In the genomic region with DNA sequence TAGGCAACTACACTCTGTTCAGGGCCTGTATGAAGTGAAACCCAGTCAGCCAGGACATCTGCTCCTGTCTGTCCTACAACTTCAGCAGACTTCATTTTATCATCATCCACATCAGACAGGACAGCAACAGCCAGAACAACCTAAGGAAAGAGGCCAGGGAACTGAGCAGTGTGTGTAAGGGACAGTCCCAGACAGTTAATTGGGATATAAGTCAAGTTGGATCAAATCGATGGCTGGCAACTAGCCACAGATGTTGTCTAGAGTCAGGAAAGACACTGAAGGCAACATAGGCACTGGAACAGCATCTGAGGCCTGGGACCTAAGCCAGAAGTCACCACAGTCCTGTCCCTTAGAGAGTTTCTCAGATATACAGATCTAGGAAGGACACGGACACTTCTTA, we compare ENCODE assay signal across 17 mouse cellular contexts. TPM values are rescaled to one million over a fixed set of nuclear protein-coding genes. Genes with fewer than 3 reads are reported as not detected.
DNase-seq lines count a peak whose midpoint lies in the region; ATAC-seq and TF ChIP-seq lines count a peak whose summit lies in the region.
"Had no signal": no experiment of that assay in that cellular context is flagged by ENCODE, and none has a peak within 500 bp of the region (broad histone marks: within the 10 kb centered on the region; RNA-seq: fewer than 3 reads in every experiment).

No protein-coding gene starts in this region.

- H3K9me3 ChIP-seq in lung, embryonic 15.5 days: no peaks in the 10 kb centered on the region
- H3K9me3 ChIP-seq: liver, embryonic 13.5 days; midbrain, embryonic 12.5 days; stomach, embryonic 15.5 days had no signal

- no peak overlapping the region for H3K4me3 ChIP-seq in lung, embryonic 15.5 days
- H3K4me3 ChIP-seq in lung, adult 2 months (replicated peaks; ENCODE audit: extremely low read depth, low read depth, low read length): no peak overlapping the region
- H3K4me3 ChIP-seq in myocyte: no peak overlapping the region
- H3K4me3 ChIP-seq: heart, embryonic 13.5 days; liver, embryonic 13.5 days; midbrain, embryonic 12.5 days; stomach, embryonic 15.5 days had no signal

- H3K79me2 ChIP-seq in myocyte (ENCODE audit: control insufficient read depth, insufficient read depth): no peaks in the 10 kb centered on the region

- H3K4me1 ChIP-seq in lung, embryonic 15.5 days: no peaks in the 10 kb centered on the region
- H3K4me1 ChIP-seq in lung, adult 2 months (ENCODE audit: control insufficient read depth, insufficient read depth, low read length): no peaks in the 10 kb centered on the region
- H3K4me1 ChIP-seq: heart, embryonic 13.5 days; liver, embryonic 13.5 days; midbrain, embryonic 12.5 days; stomach, embryonic 15.5 days had no signal

- TF ChIP-seq POLR2A in lung, adult 2 months (IDR thresholded peaks at IDR 0.05; ENCODE audit: borderline replicate concordance, extremely low read depth, low read depth, low read length): no peak
- no peak for TF ChIP-seq POLR2A in myocyte (IDR thresholded peaks at IDR 0.05; ENCODE audit: insufficient read length, low read depth)

- intact Hi-C loops in gastrocnemius, postnatal 14 days (cut with DNase I; ENCODE audit: low total_unique reads): no loop called here

- 46% methylated on average over 2 of the region's 2 CpGs for WGBS in lung, embryonic 15.5 days
- 61% methylated on average over 2 of the region's 2 CpGs for WGBS in lung, adult 2 months

- peak; percentile 1 for DNase-seq in cerebellum, adult 8-10 months
- no peak for DNase-seq in cerebellum, adult 11-12 months
- peak; percentile 7 for DNase-seq in gastrocnemius, postnatal 14 days
- DNase-seq in gastrocnemius, postnatal 25 days: no peak
- DNase-seq in lung, adult 2 months: no peak
- no peak for DNase-seq in right cerebral cortex, postnatal 10 days (ENCODE audit: low spot score in 2 of 2)
- DNase-seq: adrenal gland, postnatal 25 days; heart, adult 11 months; heart, postnatal 4 days; liver, embryonic 13.5 days had no signal

- H3K9ac ChIP-seq in lung, embryonic 15.5 days: no peak overlapping the region
- H3K9ac ChIP-seq: heart, embryonic 13.5 days; liver, embryonic 13.5 days; midbrain, embryonic 12.5 days; stomach, embryonic 15.5 days had no signal

- ATAC-seq in lung, embryonic 15.5 days (ENCODE audit: borderline replicate concordance, extremely low read depth, low FRiP score, low TSS enrichment): peak; percentile 73; the same call in 1 of the 2 replicates
- ATAC-seq: intestine, postnatal 0 days had no signal

- no peak overlapping the region for H3K27ac ChIP-seq in lung, embryonic 15.5 days
- H3K27ac ChIP-seq: heart, embryonic 13.5 days; liver, embryonic 13.5 days; macrophage; midbrain, embryonic 12.5 days; stomach, embryonic 15.5 days had no signal

- TF ChIP-seq CTCF in lung, adult 2 months (IDR thresholded peaks at IDR 0.05; ENCODE audit: insufficient read depth, low read length): no peak

- H3K36me3 ChIP-seq in lung, embryonic 15.5 days: no peaks in the 10 kb centered on the region
- H3K36me3 ChIP-seq in myocyte (ENCODE audit: control insufficient read depth, insufficient read depth): no peaks in the 10 kb centered on the region
- H3K36me3 ChIP-seq: heart, embryonic 13.5 days; liver, embryonic 13.5 days; midbrain, embryonic 12.5 days; stomach, embryonic 15.5 days had no signal

- no peaks in the 10 kb centered on the region for H3K27me3 ChIP-seq in lung, embryonic 15.5 days
- no peaks in the 10 kb centered on the region for H3K27me3 ChIP-seq in myocyte (ENCODE audit: control insufficient read depth, insufficient read depth, insufficient read length)
- H3K27me3 ChIP-seq: heart, embryonic 13.5 days; liver, embryonic 13.5 days; midbrain, embryonic 12.5 days; stomach, embryonic 15.5 days had no signal

- H3ac ChIP-seq in myocyte (ENCODE audit: control insufficient read depth, insufficient read length): no peak overlapping the region

- no peak overlapping the region for H3K4me2 ChIP-seq in lung, embryonic 15.5 days
- H3K4me2 ChIP-seq in myocyte (ENCODE audit: low read depth): no peak overlapping the region
- H3K4me2 ChIP-seq: heart, embryonic 13.5 days; liver, embryonic 13.5 days; midbrain, embryonic 12.5 days; stomach, embryonic 15.5 days had no signal

TF ChIP-seq in myocyte, 11 proteins besides CTCF, POLR2A, EP300 and RAD21:
- TF ChIP-seq TCF3 (IDR thresholded peaks at IDR 0.05; ENCODE audit: insufficient read length, low read depth): no peak
- TF ChIP-seq CEBPB (IDR thresholded peaks at IDR 0.05; ENCODE audit: insufficient read depth, poor library complexity, severe bottlenecking): no peak
- no peak for TF ChIP-seq TCF12 (IDR thresholded peaks at IDR 0.05; ENCODE audit: insufficient read depth, poor library complexity, severe bottlenecking)
- no peak for TF ChIP-seq MYOG (IDR thresholded peaks at IDR 0.05; ENCODE audit: control insufficient read depth in 1 of 3, insufficient read depth in 1 of 3, insufficient read length in 2 of 3, low read depth in 2 of 3)
- no peak for TF ChIP-seq USF1 (IDR thresholded peaks at IDR 0.05; ENCODE audit: low read depth)
- peak in 2 of 3 experiments; percentile 27 to 52 for TF ChIP-seq MYOD1 (IDR thresholded peaks at IDR 0.05; ENCODE audit: control insufficient read depth in 1 of 3, insufficient read length in 2 of 3, low read depth in 2 of 3)
- no peak for TF ChIP-seq E2F4 (IDR thresholded peaks at IDR 0.05; ENCODE audit: insufficient read depth)
- no peak for TF ChIP-seq REST (IDR thresholded peaks at IDR 0.05; ENCODE audit: insufficient read depth, insufficient read length)
TF ChIP-seq in myocyte: peak in this region for 1.

RNA-seq across cellular contexts. Expression of a gene that starts 32.5 kb away (rescaled TPM):
- 10 to 100 TPM; 84.5 to 99.0 TPM for total RNA-seq in gastrocnemius, postnatal 14 days (2021)
- total RNA-seq in gastrocnemius, postnatal 25 days (2021): 10 to 100 TPM; 51.7 to 64.2 TPM
- 35.1 and 39.0 TPM in 2 replicates for polyA plus RNA-seq in lung, embryonic 15.5 days (2015; fragmentation: Nextera tagmentation; extraction: Ambion mirVana)
- 56.8 and 61.4 TPM in 2 replicates for polyA plus RNA-seq in lung, adult 2 months (2012; rRNA removed)
- 22.1 TPM for polyA plus RNA-seq in myocyte (2012; fragmentation: generic; extraction: Trizol)

Comparison
In these comparisons a context has a peak if more than half of its experiments do, and no peak if none do; other contexts are left out.
1. DNase-seq: peak in cerebellum, adult 8-10 months (single experiment) and gastrocnemius, postnatal 14 days (single experiment); none in cerebellum, adult 11-12 months (single experiment), gastrocnemius, postnatal 25 days (single experiment), lung, adult 2 months (single experiment) and right cerebral cortex, postnatal 10 days (0 of 2).